ENCODE assay signal across 8 mouse cellular contexts in the genomic region with DNA sequence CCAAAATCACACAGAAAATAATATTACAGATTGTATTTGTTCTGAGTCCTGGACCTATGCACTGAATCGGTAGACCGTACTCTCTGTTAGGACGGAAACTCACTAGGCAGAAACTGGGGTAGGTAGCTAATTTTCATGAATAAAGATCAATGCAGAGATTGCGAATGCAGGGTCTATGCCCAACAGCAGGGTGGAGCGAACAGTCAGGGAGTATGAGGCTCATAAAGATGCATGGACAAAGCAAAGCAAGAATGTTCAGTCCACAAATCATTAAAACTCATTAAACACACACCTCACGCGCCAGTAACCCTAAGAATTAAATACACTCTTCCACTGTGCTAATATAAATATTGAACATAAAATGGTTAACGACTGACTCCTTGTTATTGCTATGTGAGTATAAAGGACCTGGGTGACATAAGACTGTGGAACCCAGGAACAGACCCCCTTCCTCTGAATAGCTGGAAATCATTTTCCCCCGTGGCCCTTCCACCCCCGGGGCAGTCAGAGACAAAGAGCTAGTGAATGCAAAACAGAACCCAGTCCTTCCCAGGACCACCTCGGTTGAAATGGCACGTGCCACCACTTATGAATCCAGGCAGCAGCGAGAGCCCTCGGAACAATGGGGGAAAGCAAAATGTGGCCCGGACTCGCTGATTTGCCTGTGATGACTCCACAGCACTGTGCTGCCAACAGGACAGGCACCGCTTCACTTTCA.
A peak's percentile ranks its signal among the peaks of the same experiment; 100 is the strongest.
DNase-seq lines count a peak whose midpoint lies in the region; ATAC-seq and TF ChIP-seq lines count a peak whose summit lies in the region.

No protein-coding gene starts in this region.

- H3K9ac ChIP-seq in intestine, embryonic 15.5 days: no peak overlapping the region
- H3K9ac ChIP-seq in intestine, postnatal 0 days (ENCODE audit: low read depth, low read length): no peak overlapping the region
- H3K9ac ChIP-seq in embryonic facial prominence, embryonic 12.5 days: no peak overlapping the region
- no peak overlapping the region for H3K9ac ChIP-seq in hindbrain, embryonic 13.5 days
- H3K9ac ChIP-seq in midbrain, embryonic 16.5 days (ENCODE audit: low read depth, low read length): no peak overlapping the region

- H3K4me3 ChIP-seq in intestine, embryonic 15.5 days (replicated peaks): no peak overlapping the region
- no peak overlapping the region for H3K4me3 ChIP-seq in intestine, postnatal 0 days (ENCODE audit: low read depth, low read length)
- H3K4me3 ChIP-seq in embryonic facial prominence, embryonic 12.5 days: no peak overlapping the region
- H3K4me3 ChIP-seq in hindbrain, embryonic 13.5 days: no peak overlapping the region
- no peak overlapping the region for H3K4me3 ChIP-seq in midbrain, embryonic 16.5 days (ENCODE audit: low read depth, low read length)

- no peaks in the 10 kb centered on the region for H3K36me3 ChIP-seq in intestine, embryonic 15.5 days
- no peaks in the 10 kb centered on the region for H3K36me3 ChIP-seq in intestine, postnatal 0 days (ENCODE audit: control insufficient read depth, insufficient read depth)
- H3K36me3 ChIP-seq in embryonic facial prominence, embryonic 12.5 days: no peaks in the 10 kb centered on the region
- H3K36me3 ChIP-seq in hindbrain, embryonic 13.5 days: no peaks in the 10 kb centered on the region
- H3K36me3 ChIP-seq in midbrain, embryonic 16.5 days (ENCODE audit: control insufficient read depth, insufficient read depth, low read length): no peaks in the 10 kb centered on the region

- WGBS in intestine, embryonic 15.5 days: 46% methylated on average over 17 of the region's 17 CpGs
- 51% methylated on average over 17 of the region's 17 CpGs for WGBS in intestine, postnatal 0 days
- WGBS in embryonic facial prominence, embryonic 12.5 days: 28% methylated on average over 17 of the region's 17 CpGs
- 25% methylated on average over 17 of the region's 17 CpGs for WGBS in hindbrain, embryonic 13.5 days
- WGBS in midbrain, embryonic 16.5 days: 24% methylated on average over 17 of the region's 17 CpGs

- no peaks in the 10 kb centered on the region for H3K4me1 ChIP-seq in intestine, embryonic 15.5 days (replicated peaks)
- no peaks in the 10 kb centered on the region for H3K4me1 ChIP-seq in intestine, postnatal 0 days (replicated peaks; ENCODE audit: control insufficient read depth, insufficient read depth, low read length)
- peaks cover 28% of the 10 kb centered on the region for H3K4me1 ChIP-seq in embryonic facial prominence, embryonic 12.5 days
- peaks cover 36% of the 10 kb centered on the region for H3K4me1 ChIP-seq in hindbrain, embryonic 13.5 days (replicated peaks)
- peaks cover 9% of the 10 kb centered on the region; the same call in 1 of the 2 replicates for H3K4me1 ChIP-seq in midbrain, embryonic 16.5 days (ENCODE audit: control insufficient read depth, insufficient read depth, low read length)

- H3K27me3 ChIP-seq in intestine, embryonic 15.5 days (replicated peaks): no peaks in the 10 kb centered on the region
- H3K27me3 ChIP-seq in intestine, postnatal 0 days (replicated peaks; ENCODE audit: control insufficient read depth, insufficient read depth, low read length): no peaks in the 10 kb centered on the region
- H3K27me3 ChIP-seq in embryonic facial prominence, embryonic 12.5 days: no peaks in the 10 kb centered on the region
- H3K27me3 ChIP-seq in hindbrain, embryonic 13.5 days: peaks cover 8% of the 10 kb centered on the region; the same call in 1 of the 2 replicates
- H3K27me3 ChIP-seq in midbrain, embryonic 16.5 days (ENCODE audit: control insufficient read depth, insufficient read depth, low read depth, low read length): no peaks in the 10 kb centered on the region

- DNase-seq in left cerebral cortex, adult 18-20 months (ENCODE audit: low spot score in 2 of 2): no peak
- no peak for DNase-seq in thymus, postnatal 14 days

- H3K9me3 ChIP-seq in intestine, embryonic 15.5 days: no peaks in the 10 kb centered on the region
- no peaks in the 10 kb centered on the region for H3K9me3 ChIP-seq in intestine, postnatal 0 days (ENCODE audit: control insufficient read depth)
- no peaks in the 10 kb centered on the region for H3K9me3 ChIP-seq in embryonic facial prominence, embryonic 12.5 days
- no peaks in the 10 kb centered on the region for H3K9me3 ChIP-seq in hindbrain, embryonic 13.5 days
- no peaks in the 10 kb centered on the region for H3K9me3 ChIP-seq in midbrain, embryonic 16.5 days (replicated peaks; ENCODE audit: control insufficient read depth, low read length, poor library complexity, severe bottlenecking)

- no peak for TF ChIP-seq CTCF in intestine, postnatal 0 days (IDR thresholded peaks at IDR 0.05; ENCODE audit: low read depth)

- no peak overlapping the region for H3K4me2 ChIP-seq in intestine, embryonic 15.5 days (replicated peaks)
- H3K4me2 ChIP-seq in intestine, postnatal 0 days (replicated peaks; ENCODE audit: low read depth): no peak overlapping the region
- H3K4me2 ChIP-seq in embryonic facial prominence, embryonic 12.5 days (replicated peaks): no peak overlapping the region; the same call in 1 of the 2 replicates
- peak overlapping the region; percentile 27; the same call in 1 of the 2 replicates for H3K4me2 ChIP-seq in hindbrain, embryonic 13.5 days
- peak overlapping the region; percentile 23 for H3K4me2 ChIP-seq in midbrain, embryonic 16.5 days (ENCODE audit: low read length)

- no peak overlapping the region for H3K27ac ChIP-seq in intestine, embryonic 15.5 days
- H3K27ac ChIP-seq in intestine, postnatal 0 days (ENCODE audit: low read depth, low read length): no peak overlapping the region
- H3K27ac ChIP-seq in embryonic facial prominence, embryonic 12.5 days: peak overlapping the region; percentile 26; the same call in 1 of the 2 replicates
- peak overlapping the region; percentile 69 for H3K27ac ChIP-seq in hindbrain, embryonic 13.5 days
- H3K27ac ChIP-seq in midbrain, embryonic 16.5 days (ENCODE audit: low read length): no peak overlapping the region

- ATAC-seq in intestine, embryonic 15.5 days: peak; percentile 59; the same call in 1 of the 2 replicates
- no peak for ATAC-seq in intestine, postnatal 0 days
- peak; percentile 79 for ATAC-seq in embryonic facial prominence, embryonic 12.5 days (ENCODE audit: insufficient number of reproducible peaks, insufficient read depth, low FRiP score, low TSS enrichment)
- ATAC-seq in hindbrain, embryonic 13.5 days (ENCODE audit: low FRiP score): peak; percentile 63
- ATAC-seq in midbrain, embryonic 16.5 days: peak; percentile 79
- ATAC-seq in granulocyte monocyte progenitor cell, adult 5-6 weeks (replicated peaks; ENCODE audit: poor library complexity, severe bottlenecking): no peak

Comparison
In these comparisons a context has a peak if more than half of its experiments do, and no peak if none do; other contexts are left out.
1. ATAC-seq: peak in intestine, embryonic 15.5 days (single experiment), embryonic facial prominence, embryonic 12.5 days (single experiment), hindbrain, embryonic 13.5 days (single experiment) and midbrain, embryonic 16.5 days (single experiment); none in intestine, postnatal 0 days (single experiment) and granulocyte monocyte progenitor cell, adult 5-6 weeks (single experiment).
2. H3K27ac ChIP-seq: peak in embryonic facial prominence, embryonic 12.5 days (single experiment) and hindbrain, embryonic 13.5 days (single experiment); none in intestine, embryonic 15.5 days (single experiment), intestine, postnatal 0 days (single experiment) and midbrain, embryonic 16.5 days (single experiment).
3. H3K4me2 ChIP-seq: peak in hindbrain, embryonic 13.5 days (single experiment) and midbrain, embryonic 16.5 days (single experiment); none in intestine, embryonic 15.5 days (single experiment), intestine, postnatal 0 days (single experiment) and embryonic facial prominence, embryonic 12.5 days (single experiment).